Mouse (Mus musculus) induced T-regulatory cell, adult 2 months (primary cell): ENCODE results near the gene Nelfa.
"Not testable (repeated sequence)": the region's sequence is repeated elsewhere in the genome, so short reads cannot be mapped to it uniquely, and the experiment has no call there.

Experiments
- DNase-seq: peaks from one replicate; pipeline ENCODE4 v3.0.0-alpha.2; 2012; ENCODE audit warnings: low read depth

Nelfa gene

DNA sequence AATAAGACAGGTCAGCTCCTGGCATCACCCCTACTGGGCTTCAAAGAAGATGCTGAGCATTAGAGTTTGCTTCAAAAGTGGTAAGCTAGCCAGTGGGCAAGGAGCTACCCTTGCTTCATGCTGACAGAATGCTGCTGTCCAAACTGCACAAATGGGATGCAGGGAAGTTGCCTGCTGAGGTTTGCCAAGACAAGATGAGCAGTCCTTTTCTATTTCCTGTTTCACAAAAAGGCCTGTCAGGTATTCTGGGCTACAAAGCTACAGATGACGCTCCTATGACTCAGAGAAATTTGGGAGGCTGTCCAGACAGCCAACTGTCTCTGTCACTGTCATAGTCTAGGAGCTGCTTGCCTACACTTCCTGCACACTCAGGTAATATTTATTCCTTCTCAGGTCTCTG lies 16.7 kb downstream of the Nelfa start:
- DNase-seq, result no peak

DNA sequence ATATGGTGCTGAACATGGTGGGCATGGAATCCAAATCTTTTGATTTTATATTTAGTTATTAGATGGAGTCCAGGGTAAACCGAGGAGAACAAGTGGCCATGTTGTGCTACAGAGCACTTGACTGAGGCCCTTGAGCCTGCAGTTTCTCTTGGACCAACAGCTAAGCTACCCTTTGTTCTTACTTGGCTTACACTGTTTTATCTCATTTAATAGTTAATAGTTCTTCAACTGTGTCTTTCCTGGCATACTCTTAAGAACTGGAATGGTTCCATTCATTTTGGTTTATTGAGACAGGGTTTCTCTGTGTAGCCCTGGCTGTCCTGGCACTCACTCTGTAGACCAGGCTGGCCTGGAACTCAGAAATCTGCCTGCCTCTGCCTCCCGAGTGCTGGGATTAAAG lies 19.6 kb downstream of the Nelfa start:
- DNase-seq, result not testable (repeated sequence)

DNA sequence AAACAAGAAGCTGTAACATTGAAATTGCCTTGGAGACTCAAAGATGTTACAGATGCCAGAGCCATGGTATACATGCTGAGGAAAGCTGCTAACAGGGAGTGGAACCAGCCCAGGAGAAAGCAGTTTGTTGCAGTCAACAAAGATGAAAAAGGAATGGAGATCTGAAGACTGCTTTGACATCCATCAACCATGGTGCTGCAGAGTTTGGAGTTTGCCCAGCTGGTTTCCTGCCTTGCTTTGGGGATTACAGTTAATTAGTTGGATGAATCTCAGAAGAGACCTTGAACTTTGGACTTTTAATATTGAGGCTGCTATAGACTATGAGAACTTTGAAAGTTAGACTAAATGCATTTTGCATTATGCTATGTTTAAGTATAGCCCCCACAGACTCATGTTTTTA lies 21.2 kb downstream of the Nelfa start:
- not testable (repeated sequence) for DNase-seq

DNA sequence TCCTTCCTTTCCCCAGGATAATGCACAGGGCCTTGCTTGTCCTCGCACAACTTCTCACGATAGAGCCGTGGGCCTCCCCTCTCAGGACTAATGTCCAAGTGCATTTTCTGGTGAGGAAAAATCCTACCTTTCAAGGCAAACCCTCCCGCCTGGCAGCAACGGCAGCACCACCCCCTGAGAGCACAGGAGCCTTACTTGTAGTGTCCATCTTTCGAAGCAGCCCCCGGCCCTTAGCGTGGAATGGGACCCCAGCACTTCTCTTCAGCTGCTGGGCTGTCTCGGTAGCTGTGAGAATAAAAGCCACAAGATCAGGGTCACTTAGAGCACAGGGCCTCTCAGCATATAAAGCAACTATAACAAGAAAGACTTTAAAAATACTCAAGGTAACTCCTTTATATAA lies 33.0 kb downstream of the Nelfa start:
- no peak for DNase-seq

DNA sequence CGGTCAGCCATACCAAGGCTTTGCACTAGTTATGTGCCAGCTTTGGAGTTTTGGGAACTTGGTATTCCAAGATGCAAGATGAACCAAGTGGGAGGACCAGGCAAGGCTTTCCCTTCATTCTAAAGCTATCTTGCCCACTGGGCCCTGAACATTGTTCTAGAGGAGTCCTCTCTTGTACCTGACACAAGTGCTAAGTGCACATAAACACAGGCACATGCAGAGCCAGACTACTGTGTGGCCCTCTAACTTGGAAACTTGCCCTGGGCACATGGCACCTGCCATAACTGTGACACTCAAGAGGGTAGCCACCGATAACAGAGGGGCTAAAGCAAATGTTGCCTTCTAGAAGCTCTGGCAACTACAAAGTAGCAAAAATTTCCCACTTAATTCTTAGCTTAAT lies 33.5 kb downstream of the Nelfa start:
- no peak for DNase-seq

DNA sequence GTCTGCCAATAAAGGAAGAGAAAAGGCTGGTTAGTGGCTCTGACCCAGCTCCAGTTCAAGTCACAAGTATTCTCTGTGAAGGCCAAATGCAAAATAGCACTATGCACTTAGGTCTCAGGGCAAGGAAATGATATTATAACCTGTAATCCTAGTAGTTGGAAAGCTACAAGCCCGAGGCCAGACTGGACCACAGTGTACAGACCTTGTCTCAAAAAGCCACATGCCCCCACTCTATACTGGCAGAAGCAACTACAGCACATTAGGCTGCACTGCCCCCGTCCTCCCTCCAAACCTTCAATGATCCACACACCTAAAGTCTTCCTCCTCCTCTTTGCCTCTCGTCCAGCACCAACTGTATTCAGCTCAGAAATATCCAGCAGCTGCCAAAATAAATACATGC lies 34.9 kb downstream of the Nelfa start:
- DNase-seq, result no peak

DNA sequence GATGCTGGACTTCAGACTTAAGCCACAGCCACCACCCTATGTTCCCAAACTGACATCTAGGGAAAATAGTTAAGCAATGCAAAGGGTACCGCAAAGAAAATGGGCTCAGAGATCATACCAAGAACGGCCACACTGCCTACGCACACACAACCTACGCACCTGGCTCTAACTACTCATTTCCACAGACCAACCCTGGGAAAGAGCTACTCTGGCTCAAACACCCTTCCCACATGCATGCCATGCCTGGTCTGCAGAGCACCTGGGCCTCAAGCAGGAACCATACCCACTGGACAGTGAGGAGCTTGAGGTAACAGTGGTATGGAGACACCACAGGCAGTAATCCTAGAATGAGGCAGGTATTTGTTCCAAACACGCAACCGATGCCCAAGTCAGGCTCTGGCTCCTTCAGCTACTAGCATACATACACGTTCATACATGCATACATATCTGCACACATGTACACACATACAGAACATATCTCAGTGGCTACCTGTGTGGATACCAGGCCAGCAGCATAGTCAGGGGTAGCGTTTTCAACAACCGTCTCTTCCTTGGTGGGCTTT lies 35.4 kb downstream of the Nelfa start:
- no peak for DNase-seq

DNA sequence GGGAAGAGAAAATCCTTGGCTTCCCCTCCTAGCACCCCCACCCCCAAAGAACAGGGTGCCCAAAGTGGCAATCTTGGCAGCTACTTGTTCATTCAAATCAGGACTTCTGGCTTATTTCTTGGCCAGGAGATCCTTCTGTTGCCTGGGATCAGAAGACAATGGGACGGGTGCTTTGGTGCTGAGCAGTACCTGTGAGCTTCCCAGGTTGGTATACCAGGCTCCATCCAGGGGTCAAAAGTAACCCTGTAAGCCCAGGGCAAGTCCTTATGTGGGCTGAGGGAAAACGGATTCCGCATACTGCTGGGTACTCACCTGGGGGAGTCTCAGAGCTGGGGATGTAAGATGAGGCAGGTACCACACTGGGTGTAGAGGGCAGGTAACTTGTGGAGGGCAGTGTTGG lies 36.1 kb downstream of the Nelfa start:
- no peak for DNase-seq

DNA sequence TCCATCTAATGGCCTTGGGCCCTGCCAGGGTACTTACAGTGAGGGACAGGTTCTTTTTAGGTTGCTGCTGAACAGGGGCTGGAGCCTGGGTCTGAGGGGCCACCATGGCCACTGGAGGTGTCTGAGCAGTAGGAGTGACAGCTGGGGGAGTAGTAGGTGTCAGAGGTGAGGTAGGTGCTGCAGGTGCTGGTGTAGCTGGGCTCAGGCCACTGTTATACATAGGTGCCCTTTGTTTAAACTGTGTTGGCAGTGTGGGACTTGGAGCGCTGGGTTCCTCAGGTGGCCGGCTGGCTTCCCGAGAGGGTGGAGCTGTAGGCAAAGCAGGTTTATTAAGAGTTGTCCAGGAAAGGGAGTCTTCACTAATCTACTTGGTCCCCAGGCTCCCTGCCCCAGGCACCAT lies 37.0 kb downstream of the Nelfa start:
- DNase-seq, result no peak

DNA sequence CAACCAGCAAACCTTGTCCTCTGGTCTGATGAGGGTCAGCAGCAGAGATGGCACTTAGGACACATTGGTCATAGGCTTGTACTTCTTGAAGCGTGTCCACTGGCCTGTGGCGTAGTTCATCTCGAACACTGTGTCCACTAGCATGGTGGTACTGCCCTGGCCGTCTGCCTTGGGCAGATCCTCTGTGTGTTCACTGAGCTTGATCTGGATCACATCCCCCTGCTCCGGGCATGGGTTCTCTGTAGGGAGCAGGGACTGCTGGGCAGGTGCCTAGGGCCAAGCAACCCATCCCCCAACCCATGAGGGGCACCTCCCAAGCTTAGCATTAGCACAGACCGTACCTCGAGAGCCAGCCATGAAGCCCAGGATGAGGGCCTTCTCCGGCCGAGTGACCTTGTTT lies 37.5 kb downstream of the Nelfa start:
- no peak for DNase-seq

DNA sequence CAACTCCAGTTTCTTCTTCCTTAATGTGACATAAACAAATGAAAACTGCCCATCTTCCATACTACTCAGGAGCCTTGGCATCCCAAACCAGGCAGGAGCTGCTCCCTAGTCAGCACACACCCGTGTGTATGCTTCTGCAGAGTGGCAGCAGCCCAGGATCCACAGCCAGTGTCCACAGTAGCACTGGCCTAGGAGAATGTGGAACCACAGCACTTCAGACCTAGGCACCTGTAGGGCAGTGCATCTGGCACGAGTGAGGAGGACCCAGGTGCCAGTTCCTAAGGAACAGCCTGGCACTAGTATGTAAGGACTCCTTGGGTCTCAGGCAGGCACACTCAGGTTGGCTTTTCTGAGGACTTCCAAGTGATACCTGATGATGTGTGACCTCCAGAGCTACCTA lies 39.1 kb downstream of the Nelfa start:
- DNase-seq, result no peak

DNA sequence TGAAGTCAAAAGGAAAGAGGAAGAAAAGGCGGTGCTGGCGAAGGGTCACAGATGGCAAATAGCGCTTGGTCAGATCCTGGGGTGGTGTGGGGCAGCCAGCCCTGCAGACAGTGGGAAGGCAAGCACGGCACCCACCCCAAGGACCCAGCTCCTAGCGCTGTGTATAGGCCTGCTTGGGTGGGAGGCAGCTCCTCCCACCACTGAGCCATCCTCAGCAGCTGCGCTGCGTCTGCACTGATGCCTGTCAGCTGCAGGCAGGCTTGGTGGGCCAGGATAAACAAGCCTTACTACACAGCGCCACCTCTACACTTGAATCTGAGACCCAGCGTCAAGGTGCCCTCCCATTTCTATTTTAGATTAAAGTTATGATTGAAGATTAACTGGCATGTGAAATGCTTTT lies 41.1 kb downstream of the Nelfa start:
- DNase-seq, result no peak

DNA sequence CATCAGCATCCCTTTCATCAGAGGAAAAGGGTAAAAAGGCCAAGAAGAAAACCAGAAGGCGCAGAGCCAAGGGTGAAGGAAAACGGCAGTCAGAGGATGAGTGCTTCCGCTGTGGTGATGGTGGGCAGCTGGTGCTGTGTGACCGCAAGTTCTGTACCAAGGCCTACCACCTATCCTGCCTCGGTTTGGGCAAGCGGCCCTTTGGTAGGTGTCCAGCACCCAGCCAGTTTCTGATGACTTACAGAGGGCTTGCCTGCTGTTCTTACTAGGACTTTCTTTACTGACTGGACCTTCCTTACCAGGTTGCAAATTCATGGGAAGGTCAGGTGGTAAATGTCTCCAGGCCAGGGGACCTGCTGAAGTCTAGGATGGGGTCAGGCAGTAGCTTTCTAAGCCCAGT lies 42.8 kb downstream of the Nelfa start:
- DNase-seq, result no peak

DNA sequence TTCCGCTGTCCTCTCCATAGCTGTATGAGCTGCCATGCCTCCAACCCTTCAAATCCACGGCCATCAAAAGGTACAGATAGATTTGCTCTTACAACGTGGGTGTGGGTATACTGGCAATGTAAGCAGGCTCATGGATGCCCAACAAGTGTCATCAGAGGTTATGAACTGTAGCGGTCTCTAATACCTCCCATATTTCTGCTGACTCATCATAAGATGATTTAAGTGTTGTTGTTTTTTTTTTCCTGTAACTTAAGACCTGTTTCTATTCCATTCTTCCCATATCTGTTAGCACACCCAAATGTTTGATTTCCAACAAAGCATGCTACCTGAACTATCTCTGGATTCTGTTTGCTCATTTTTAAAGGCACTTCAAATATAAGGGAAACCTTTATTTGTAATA lies 55.1 kb downstream of the Nelfa start:
- DNase-seq, result no peak

DNA sequence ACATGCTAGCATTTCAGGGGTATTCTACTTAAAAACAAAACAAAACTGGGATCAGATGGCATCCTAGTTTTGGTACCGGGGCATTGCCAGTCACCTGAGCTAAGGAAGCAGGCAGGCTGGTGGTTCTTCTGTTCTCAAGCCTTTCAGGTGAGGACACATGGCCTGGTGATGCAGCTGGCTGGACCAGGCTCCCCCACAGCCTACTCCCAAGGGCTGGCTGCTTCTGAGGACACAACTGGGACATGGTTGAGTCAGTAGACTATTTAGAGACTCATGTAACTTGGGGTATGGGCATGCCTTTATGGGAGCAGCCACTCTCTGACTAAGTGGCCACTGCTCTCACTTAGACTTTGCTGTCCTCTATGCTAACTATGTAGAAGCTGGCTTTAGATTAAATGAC lies 60.7 kb downstream of the Nelfa start:
- DNase-seq, result no peak

DNA sequence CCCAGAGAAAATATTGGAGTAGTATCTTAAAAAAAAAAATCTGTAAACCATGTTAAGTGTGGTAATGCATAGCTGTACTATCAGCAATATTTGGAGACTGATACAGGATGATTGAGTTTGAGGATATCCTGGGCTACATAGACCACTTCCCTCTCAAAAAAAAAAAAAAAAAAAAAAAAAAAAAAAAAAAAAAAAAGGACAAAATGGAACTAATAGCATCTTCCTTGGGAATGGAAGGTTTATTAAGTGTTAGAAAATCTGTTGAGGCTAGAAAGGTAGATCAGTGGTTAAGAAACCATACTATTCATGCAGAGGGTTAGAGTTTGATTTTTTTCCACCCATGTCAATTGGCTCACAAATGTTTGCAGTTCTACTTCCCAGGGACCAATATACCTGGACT lies 78.5 kb downstream of the Nelfa start:
- DNase-seq, result no peak

DNA sequence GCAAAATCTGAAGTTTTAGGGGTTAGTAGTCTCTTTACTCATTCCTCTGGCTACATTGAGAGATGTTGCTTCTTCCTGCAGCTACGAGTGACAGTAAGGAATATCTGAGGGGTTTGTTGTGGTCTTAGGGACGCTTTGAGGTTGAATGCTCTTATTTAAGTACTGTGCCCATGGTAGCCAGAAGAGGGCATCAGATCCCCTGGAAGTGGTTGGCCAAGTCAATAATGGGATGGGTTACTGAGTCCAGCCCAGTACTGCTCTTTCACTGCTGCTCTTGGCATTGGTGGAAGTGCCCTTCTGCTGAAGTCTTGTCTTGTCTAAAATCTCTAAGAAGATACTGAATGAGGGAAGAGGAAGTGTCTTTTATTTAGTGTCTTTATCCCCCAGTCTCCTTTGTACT lies 82.2 kb downstream of the Nelfa start:
- peak; percentile 29 for DNase-seq

DNA sequence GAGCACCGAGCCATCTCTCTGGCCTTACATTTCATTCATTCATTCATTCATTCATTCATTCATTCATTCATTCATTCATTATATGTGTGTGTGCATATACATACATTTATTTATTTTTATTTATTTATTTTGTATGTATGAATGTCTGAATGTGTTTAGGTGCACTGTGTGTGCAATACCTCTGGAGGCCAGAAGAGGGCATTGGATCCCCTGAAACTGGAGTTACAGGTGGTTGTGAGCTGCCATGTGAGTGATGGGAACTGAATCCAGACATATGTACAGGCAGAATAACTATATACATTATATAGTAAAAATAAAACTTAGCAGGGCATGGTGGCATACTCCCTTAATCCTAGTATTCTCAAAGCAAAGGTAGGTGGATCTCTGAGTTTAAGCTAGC lies 83.1 kb downstream of the Nelfa start:
- DNase-seq, result peak; percentile 32

DNA sequence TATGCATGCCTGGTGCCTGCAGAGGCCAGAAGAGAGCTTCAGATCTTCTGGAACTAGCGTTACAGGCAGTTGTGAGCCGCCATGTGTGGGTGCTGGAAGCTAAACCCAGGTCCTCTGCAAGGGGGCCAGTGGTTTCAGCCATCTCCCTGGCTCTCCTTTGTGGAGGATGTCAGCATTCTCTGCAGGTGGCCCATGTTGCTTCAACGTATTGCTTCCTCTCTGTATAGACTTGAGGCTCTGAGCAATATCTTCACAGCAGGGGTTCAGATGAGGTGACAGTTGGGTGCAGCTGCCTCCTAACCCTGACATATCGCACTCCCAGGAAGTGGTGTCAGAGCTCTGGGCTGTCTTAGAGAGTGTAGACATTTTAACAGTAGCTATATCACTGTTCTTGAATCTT lies 84.7 kb downstream of the Nelfa start:
- no peak for DNase-seq
